Mouse (Mus musculus) embryo, embryonic 10.5 days (tissue): ENCODE measurements around the gene Tal1.

Experiments used
- DNase-seq: peaks from one replicate; pipeline ENCODE4 v3.0.0-alpha.2; 2015; ENCODE audit warnings: low spot score

Gene Tal1

DNA sequence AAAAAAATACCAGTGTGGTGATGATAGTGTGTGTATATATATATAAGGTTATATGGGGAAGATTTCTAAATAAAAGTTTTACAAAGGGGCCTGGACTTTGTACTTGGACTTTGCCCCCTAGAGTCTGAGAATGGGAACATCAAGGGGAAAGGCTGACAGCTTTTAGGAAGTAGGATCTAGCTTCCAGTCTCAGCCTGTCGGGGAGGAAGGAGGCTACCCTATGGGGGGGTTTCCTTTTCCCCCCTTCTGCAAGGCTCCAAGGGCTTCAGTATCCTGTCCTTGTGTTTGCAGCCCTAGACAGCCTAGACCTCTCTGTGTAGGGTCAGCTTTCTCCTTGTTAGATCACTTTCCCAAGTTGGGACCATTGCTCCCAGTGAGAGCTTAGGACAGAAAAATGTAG, 15.4 kb downstream of the Tal1 start:
- DNase-seq = no peak

DNA sequence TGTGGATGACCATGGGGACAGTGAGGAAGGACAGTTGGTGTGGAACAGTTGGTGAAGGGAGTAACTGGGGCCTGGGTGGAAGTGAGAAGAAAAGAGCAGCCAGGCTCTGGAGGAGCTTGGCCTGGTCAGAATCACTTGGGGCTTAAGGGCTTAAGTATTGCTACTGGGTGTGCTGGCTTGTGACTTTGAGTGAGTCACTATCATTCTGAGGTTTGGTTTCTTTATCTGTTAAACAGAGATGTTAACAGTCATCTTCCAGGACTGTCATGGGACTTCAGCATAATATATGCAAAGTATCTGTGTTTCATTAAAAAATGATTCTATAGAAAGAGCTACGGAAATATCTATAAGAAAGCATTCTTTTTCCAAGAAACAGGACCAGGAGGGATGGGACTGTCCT, 18.6 kb downstream of the Tal1 start:
- DNase-seq = no peak

DNA sequence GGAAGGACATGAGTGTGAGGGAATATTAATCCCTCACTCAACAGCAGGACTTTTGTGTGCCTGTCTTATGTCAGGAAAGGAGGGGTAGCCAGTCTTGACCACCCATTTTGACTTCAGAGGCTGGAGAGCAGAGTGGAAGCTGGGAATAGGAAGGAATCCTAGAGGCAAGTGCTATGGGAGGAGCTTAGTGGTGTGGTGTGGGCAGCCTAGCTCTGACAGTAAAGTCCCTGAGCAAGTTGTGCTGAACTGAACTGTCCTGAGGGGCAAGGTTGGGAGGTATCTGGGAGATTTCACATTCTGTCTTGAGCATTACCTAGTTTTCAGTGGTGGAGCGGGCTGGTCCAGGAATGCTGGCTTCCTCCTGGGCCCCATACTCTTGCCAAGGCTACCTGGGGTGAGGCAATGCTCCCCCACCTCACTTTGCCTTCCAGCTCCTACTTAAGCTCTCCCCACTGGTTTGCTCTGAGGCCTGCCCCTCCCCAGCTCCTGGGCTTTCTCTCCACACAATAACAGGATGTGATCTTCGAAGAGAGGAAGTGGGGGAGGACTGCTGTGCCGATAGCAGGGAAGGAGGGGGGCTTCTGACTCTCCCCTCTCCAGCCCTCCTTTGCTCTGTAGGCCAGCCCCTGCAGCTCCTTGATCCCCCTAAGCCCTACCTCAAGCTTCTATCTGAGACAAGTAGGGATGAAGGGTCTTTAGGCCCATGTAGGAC, 19.1 kb downstream of the Tal1 start:
- no peak for DNase-seq

DNA sequence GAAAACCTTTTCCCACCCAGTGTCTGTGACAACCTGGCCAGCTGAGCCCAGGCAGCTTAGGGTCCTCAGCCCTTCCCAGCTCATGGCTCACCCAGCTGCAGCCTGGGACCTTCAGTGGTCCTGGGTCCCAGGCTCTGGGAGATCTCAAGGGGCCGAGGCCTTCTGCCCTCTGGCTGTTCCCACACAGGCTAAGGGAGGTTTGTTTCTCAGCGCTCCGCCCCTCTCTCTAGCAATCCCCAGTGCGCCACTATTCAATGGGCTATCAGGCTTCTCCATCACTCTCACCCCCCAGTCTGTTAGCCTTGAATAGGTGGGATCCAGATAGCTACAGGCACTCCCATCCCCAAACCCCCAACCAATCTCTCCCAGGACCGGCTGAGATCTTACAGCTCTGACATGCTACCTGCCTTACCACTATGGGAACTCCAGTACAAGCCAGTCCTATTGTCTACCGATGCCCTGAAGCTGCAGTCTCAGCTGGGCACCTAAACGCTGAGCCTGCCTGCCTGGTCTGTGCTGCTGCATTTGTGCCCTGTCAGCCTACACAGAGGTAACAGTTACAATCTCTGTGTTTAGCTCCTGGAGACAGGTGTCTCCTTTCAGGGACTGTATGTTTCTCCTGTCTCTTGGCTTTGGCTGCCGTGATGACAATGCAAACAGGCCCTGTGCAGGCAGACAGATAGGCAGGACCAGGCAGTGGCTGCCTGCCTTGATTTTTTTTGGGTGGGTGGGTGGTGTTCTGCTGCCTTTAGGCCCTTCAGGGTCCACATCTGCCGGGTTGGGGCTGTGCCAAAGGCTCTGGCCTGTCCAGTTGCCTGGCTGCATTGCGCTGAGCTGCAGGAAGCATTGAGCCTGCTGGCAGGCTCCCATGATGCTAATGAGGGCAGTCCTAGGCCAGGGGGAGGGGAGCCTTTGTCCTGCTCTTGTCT, 22.9 kb downstream of the Tal1 start:
- peak; percentile 77 for DNase-seq

DNA sequence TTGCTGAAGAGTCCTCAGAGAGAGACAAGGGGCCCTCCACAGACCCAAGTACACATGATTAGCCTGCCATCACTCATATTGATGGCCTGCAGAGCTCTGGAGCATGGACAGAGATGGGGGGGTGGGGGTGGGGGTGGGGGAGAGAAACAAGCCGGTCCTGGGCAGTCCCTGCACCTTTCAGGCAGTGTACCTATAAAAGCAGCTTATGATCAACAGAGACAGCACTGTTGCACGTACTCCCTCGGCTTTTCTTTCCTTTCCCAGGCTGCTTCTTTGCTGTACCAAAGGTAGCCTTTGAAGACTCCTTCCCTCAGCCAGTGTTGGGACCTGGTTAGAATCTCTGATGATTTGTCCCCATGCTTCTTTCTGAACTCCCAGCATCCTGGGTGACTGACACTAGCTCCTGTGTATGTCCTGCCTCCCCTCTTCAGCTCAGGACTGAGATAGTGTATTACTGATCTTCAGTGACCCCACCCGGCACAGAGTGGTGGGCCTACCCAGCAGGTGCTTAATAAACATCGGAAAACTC, 23.7 kb downstream of the Tal1 start:
- no peak for DNase-seq

DNA sequence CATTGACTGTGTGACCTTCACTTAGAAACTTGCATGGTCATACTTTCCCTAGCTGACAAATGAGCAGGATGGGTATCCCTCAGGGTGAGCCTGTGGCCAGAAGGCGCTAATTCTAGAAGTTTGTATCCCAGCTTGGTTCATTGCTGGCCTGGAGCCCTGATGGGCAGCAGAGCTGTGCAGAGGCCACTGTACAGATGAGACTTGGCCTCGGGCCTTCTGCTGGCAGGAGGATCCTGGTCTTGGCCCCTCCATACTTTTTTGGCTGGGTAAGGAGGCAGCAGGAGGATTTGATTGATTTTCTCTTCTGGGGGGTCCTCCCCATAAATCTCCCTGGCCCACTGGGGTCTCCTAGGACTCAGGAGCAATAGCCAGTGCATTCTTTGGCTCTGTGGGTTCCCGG, 26.8 kb downstream of the Tal1 start:
- DNase-seq = no peak

DNA sequence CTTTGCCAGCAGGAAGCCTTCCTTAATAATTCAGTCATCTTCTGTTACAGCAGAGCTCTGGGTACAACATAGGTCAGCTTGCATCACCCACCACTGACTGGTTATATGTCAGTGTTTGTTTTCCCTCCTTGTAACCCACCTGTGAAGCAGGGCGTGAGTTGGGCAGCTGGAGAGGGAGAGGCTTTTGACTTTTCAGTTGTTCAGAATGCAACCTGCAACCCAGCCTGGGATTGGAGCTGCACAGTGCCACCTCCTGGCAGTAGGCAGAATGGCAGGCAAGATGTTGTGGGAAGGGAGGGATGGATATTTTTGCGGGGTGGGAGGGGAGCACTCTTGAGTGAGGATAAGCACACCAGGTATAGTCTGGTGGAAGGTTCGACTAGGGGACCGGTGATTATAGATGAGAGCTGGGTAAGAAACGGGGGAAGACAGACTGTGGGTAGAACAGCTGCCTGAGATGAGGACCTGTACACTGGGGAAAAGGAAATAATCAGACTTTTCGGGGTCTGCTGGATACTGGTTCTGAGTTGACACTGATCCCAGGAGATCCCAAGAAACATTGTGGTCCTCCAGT, 29.4 kb downstream of the Tal1 start:
- DNase-seq = peak; percentile 77

DNA sequence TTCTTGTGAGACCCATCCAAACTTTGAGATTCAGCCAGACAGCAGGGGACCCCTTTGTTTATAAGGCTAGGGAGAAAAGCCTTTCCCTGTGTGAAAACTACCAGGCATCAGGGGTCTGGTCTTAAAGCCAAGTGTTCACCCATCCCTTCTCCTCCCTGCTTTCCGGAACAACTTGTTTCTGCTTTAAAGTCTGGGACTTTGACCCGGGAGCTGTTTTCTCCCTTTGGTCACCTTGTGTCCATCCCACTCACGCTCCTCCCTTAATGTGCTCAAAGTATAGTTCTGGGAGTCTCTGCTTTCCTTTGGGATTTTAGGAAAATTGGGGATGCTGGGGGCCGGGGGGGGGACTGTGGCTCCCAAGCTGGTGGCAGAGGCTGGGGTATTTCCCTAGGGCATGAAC, 30.0 kb downstream of the Tal1 start:
- no peak for DNase-seq

DNA sequence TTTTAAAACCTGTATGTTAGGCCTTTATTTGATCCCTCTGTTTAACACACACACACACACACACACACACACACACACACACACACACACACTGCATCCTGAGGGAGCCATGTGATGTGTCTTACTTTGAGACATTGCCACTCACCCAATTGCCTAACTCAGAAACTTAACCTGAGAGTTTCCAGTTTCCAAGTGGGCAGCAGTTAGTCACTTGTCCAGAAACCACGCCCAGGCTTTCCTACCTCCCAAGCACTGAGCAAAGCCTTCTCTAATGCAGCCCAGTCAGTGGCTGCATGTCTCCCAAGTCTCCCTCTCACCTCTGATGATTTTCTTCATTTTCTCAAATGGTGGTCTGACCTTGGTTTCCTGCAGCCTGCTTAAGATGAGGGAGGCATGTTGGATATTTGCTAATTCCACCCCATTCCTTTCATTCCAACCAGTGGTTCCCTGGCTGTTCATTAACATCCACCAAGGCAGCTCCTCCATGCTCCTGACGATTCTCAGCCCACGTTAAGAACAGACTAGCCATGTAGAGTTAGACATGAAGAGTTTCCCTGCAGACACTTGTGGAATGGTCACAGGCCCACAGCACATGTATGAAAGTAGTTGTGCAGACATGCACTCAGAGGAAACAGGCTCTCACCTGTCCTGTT, 30.7 kb downstream of the Tal1 start:
- DNase-seq = no peak

DNA sequence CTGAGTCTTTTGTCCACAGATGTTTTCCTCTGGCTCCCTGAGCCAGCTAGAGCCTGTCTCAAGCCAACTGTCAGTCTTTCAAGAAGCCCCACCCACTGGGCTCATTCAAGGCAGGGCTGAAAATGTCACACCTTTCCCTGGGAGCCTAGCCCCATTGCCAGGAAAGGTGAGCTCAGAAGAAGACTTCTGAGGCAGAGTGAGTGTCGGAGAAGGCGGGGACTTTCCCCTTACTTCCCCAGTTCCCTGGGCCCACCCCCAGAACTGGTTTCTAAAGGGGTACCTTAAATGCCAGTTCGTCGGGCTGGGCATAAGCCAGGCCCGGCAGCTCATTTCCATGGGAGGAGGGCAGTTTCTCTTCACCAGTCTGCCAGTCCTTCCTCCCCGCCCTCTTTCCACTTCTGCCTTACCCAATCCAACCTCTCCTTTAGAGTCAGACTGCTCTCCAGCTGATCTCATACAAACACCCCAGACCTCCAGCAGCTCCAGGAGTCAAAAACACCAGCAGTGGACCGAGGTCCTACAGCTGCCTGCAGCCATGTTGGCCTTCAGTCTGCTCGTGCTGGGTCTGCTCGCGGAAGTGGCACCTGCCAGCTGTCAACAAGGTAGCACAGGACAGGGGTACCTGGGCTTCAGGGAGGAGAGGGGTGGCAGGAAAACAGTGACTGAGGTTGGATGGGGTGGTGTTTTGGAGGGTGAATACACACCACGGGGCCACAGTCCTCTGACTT, 32.5 kb downstream of the Tal1 start, which contains the start of gene Pdzk1ip1:
Gene Pdzk1ip1 (plus strand): TSS at position 98 of the 728 bp plus-strand sequence.
- no peak for DNase-seq

DNA sequence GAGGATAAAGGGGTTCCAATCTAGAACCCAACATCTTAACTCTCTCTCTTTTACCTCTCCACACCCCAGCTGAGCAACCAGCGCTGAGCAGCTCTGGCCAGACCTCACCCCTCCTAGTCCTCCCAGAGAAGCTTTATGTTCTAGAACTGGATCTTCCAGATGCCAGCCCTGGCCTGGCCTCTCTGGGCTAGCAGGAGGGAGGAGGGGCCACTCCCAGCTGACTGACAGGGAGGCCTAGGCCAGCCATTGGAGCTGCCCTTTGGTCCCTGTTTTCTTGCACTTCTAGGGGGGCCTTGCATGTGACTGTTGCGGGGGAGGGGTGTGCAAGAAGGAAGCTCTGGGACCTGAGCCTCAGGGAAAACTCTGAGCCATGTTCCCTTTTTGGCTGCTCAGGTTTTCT, 34.4 kb downstream of the Tal1 start:
- DNase-seq = no peak

DNA sequence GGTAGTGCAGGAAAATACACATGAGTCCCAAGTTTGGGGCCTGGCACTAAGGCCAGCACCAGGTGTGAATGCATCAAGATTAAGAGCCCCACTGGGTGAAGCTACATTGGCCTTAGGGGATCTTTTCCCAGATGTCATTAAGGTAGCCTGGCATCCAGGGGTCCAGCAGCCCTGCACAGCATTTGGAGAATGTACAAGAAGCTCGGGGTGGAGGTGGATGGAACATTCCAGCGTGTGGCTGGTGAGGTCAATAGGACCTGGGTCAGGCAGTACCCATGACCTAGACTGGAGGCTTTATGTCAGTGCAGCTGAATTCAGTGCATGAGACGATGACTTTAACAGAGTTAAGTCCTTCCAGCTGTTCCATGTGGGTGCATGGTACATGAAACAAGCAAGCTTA, 35.6 kb downstream of the Tal1 start:
- no peak for DNase-seq

DNA sequence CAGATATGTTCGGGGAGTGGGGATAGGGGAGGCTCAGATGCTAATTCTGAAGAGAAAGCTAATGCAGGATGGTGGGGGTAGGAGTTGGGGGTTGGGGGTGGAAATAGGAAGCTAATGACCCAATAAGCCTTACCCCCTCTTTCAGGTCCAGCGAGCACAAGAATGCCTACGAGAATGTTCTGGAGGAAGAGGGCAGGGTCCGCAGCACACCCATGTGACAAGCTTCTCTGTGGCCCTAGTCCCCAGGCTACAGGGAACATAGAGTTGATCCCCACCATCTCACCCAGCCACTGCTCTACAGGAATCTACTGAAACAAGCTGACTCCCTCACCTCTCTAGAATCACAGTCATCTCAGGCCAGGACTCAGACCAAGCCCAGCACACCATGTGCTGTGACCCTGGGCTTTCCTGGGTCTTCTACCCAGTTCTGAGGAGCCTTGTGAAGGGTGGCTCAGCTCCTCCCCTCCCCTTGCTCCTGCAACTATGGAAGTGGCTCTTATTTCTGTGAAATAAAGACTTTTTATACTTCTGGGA, 37.2 kb downstream of the Tal1 start:
- DNase-seq = no peak

DNA sequence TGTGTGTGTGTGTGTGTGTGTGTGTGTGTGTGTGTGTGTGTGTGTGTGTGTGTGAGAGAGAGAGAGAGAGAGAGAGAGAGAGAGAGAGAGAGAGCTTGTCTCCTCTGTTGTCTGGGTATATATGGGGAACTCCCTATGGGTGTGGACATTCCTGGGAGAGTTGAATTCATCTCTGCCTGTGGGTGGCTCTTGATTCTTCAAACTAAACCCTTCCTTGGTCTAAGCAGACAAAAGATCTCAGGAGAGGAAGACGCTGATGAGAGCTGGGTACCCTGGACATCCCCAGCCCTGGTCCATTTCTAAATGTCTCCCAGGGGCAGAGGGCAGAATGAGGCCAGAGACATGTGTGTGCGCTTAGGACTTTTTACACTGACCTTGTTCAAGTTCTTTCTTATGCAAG, 37.8 kb downstream of the Tal1 start:
- DNase-seq = no peak

DNA sequence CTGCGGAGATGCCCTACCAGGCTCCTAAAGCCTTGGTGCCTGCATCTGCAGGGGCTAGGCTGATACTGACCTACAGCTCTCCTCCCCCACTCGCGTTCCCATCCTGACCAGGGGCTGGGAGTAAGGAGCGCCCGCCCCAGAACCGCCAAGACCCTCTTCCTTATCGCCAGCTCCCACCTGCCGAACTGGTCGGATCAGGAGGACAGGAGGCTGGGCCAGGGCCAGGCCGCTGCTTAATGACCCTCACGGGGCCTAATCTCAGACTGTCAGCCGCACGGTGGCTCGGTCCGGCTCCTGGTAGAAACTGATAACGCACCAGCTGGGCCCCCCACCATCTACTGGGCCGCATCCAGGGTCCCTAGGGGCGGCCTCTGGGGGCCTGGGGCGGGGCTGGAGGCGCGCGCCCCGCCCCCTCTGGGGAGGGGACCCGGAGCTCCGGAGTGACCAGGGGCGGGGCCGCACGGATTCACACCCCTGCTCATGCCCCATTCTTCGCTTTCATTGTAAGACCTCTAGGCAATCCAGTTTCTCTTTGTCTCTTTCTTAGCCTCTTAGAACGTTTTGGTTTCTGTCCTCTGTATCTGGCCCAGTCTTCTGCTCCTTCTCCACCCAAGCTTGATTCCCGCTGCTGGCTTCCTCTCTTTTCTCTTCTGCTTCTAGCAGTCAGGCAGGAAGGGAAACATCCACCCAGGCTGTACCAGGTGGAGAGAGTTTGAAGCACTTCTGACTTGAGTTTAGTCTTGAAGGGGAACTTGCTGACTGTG, 39.6 kb downstream of the Tal1 start:
- peak; percentile 58 for DNase-seq

DNA sequence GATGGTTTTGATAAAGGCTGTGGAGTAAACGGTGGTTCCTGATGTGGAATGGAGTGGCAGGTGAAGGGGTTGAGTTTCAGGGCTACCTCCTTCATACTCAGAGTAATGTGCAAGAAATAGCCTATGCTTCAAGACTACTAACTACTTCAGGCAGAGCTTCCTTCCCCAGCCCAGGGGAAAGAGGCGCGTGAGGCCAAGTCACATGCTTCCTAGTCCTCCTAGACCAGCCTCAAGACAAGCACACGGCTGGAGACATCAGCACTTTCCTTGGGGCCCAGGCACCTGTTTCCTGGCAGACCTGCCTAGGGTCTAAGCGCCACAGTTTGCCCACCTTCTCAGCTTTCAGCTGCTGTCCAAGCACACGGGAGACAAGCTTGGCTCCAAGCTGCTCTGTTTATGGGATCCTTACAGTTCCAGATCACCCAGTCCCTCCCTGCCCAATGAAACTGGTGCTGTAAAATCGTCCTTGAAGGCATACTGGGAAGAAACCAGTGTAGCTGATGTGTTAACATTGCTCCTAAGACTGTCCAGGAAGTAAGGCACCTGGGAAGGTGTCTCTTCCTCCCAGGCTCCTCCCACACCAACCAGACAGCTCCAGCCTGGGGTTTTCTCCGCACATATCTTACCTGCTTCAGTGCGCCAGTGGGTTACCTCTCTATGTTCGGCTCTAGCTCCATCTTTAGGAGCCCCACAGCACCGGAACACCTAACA, 40.4 kb downstream of the Tal1 start:
- DNase-seq = no peak

DNA sequence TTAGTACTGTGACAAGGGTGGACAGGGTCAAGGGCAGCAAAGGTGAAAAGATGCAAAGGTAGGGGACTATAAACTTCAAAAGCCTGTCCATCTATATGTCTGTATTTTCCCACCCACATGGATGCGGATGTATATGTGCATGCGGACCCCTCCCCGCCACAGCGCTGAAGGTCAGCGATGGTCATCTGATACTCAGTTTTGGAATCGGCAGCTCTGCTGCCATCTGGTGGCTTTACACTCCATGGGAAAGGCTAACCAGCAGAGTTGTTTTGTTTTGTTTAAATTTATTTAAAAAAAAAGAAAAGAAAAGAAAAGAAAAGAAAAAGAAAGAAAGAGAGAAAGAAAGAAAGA, 40.9 kb downstream of the Tal1 start:
- DNase-seq = peak; percentile 78

DNA sequence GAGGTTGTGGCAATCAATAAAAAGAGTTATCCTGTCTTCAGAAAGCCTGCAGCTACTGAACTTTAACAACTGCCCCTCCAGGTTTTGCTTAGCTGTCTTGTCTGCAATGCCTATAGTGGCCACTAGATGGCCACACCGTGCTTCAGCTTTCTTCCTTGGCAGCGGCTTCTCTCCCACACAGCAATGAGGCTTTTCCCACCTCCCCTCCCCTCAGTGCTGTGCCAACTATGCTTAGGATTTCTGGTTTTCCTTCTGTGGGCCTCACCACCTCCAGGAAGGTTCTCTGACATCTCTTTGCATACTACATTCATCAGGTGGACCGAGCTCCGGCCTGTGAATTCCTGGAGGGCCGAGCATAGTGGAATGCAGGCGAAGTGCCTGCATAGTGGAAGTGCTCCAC, 45.5 kb downstream of the Tal1 start:
- peak; percentile 87 for DNase-seq

DNA sequence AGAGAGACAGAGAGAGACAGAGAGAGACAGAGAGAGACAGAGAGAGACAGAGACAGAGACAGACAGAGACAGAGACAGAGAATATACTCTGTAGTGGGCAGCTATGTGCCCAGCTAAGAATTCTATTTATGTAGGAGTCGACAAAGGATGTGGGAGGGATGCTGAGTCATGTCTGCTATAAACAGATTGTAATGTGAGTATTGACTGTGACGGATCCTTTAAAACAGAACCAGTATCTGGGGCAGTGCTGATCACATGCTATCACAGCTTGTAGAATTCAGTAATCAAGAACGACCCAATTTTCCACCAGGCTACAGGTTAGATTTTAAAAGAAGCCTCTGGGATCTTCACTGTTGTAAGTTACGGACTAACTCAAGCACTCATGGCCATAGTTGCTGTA, 47.3 kb downstream of the Tal1 start:
- no peak for DNase-seq

DNA sequence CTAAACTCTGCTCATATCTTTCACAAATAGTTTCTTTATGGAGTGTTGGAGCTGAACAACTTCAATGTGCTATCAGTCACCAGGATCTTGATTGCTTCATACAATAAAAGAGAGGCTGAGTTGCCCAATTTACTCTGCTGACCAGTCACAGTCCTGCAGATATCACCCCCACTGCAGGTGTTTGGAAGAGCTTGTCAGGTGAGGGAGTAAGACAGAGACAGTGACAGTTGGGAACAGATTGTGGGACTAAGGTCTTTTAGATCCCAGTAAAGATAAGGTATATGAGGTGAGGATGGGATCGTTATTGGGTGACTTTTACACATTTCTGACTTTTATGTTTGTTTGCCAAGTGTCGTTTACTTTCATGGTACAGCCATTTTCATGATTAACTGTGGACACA, 54.9 kb downstream of the Tal1 start:
- DNase-seq = no peak
